Mouse (Mus musculus) erythroblast, adult 5-6 weeks (primary cell): ENCODE data around the gene Cyp2b10. TPM values are rescaled to one million over a fixed set of nuclear protein-coding genes. Genes with fewer than 3 reads are reported as not detected.
"Not testable (repeated sequence)": the region's sequence is repeated elsewhere in the genome, so short reads cannot be mapped to it uniquely, and the experiment has no call there.

ENCODE experiments used
- ATAC-seq: replicated peaks from 2 replicates; pipeline ENCODE4 v1.8.0; 2016; ENCODE audit warnings: moderate number of reproducible peaks, mild to moderate bottlenecking, moderate TSS enrichment, inconsistent platforms; ENCODE audit not compliant: poor library complexity, low FRiP score, severe bottlenecking
- total RNA-seq, 2 experiments: library from RNA; stranded (forward) in 1 of 2; stranded (reverse) in 1 of 2; fragments of 150-400 nt in 1 of 2; fragments of 200-764, 138-1000 nt in 1 of 2; gene quantifications; 2 replicates each; pipeline versions ENCODE4 v1.2.3 to v1.2.4; 2015 to 2017; ENCODE audit warnings: low replicate concordance in 2 of 2

Gene Cyp2b10
- total RNA-seq (2015; ENCODE audit: low replicate concordance) (not detected in 2 replicates), total RNA-seq (2017; ENCODE audit: low replicate concordance) (not detected in 2 replicates)

DNA sequence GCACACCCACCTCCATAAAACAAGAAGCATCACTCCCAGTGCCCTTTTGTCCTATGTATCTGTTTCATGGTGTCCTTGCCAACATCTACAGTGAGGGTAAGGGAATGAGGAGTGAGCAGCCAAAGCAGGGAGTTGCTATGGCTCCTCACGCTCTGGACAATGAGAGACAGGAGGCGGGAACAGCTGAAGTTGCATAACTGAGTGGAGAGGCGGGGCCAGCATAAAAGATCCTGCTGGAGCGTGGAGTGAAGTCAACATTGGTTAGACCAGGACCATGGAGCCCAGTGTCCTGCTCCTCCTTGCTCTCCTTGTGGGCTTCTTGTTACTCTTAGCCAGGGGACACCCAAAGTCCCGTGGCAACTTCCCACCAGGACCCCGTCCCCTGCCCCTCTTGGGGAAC is at the start of gene Cyp2b10:
TSS of gene Cyp2b10 (plus strand) at position 210 of the 400 bp plus-strand sequence.
- no peak for ATAC-seq

DNA sequence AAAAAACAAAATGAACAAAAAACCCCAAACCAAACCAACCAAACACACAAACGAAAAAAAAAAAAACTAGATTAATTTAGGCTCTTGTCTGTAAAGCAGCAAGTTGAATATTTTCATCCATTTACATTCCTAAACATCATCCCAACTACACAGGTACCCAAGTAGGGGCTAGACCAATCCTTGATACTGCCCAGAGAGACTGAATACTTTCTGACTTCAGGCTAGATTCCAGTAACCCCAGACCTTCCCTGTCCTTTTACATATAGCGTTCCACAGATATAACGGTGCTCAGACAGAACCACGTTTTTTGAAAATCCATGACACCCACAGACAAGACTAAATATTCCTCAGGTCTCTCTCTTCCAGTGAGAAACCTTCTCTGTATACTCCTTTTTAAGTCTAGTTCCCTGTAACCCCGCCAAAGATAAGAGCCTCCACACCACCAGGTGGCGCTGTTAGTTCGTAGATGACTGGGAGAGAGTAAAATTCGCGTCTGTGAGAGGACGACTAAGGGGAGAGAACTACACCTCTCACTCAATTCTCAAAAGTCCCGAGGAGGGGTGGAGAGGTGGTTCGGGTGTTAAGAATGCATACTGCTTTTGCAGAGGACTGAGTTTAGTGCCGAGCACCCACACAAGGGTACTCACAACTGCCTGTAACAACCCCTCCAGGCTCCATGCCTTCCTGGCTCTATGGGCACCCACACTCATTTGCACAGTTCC is 49.5 kb upstream of the Cyp2b10 start:
- no peak for ATAC-seq

DNA sequence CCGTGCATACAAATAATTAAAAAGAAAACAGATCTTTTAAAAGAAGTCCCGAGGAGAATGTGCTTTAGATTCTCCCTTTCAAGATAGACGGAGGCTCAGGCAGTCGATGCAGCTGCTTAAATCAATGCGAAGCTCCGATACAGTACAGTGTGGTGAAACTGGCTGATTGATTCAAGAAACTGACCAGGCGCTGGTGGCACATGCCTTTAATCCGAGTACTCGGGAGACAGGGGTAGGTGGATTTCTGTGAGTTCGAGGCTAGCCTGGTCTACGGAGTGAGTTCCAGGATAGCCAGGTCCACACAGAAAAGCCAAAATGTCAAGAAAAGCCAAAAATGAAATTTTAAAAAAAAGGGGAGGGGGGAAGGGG is 49.0 kb upstream of the Cyp2b10 start:
- ATAC-seq = no peak

DNA sequence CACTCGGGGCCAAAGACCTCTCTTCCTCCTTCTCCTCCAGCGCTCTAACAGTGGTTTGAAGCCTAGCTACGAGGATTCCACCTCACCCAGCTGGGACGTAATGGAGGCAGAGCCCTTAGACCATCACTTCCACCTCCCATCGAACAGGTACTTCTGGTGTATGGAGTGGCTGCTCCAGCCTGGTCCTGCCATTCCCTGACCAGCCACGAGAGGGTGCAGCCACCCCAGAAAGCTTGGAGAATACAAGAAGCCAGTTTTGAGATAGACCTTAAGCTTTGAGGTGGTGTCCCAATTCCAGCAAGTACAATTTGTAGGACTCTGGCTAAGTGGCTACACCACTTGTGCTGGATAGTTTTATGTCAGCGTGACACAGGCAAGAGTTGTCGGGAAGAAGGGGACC is 42.3 kb upstream of the Cyp2b10 start:
- ATAC-seq = no peak

DNA sequence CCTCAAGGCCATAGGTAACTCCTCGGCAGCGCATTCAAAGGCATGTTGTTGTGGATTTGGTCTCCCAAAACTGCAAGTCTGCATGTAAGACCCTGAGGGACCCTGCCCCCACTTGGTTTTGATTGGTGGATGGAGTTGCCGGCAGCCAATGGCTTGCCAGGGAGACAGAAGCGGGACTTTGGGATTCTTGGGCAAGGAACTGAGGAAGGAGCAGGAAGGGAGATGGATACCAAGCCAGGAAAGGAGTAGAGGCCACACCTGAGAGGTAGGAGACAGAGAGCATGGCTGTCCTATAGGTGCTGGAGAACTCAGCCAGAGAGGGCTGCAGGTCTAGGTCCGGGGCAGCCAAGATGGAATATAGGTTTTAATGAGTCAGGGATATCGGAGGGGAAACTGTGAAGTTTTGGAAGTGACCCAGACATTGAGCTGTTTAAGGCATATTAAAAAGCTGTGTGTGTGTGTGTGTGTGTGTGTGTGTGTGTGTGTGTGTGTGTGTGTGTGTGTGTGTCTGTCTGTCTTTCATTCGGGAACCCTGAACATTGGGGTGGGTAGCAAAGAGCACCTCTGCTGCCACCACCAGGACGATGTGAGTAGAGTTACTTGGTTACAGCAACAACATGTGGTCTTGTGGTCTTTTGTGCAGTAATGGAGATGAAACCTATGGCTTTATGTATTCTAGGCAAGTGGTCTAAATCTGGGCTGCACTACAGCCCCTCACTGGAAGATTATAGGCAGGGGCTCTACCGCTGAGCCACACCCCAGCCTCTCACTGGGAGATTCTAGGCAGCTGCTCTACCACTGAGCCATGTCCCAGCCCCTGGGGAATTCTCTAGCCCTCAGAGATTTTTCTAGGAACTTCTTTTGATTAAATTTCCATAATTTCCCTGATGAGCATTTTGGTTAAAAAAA is 37.2 kb upstream of the Cyp2b10 start:
- ATAC-seq = no peak

DNA sequence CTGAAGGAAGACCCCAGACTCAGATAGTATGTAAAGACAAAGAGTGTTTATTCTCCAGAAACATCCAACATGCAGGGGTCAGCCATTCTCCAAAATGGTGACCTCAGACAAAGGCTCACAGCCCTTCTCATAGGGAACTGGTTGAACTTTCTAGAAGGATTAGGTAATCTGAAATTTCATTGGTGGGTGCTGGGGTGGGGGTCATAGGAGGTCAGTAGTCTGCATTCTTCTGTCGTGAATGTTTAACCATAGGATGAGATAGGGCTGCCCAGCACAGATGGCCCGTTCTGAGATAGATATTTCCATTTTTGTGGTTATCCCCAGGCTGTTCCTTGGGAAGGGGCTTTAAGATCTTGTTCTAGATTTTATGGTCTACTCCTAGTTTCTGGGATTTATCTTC is 35.1 kb upstream of the Cyp2b10 start:
- ATAC-seq = no peak

DNA sequence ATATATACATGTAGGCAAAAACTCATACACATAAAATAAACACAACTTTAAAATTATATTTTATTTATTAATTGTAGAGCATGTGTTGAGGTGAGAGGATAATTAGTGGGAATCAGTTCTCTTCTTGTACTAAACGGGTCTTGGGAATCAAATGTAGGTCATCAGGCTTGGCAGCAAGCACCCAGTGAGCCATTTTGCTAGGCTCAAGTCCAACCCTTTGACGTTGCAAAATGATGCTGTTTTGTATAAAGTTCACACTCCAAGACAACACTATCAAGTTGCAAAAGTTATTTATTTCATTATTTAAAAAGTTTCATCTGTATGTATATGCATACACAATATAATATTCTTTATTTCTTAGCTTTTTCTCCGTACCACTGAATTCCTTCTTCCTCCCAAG is 33.7 kb upstream of the Cyp2b10 start:
- no peak for ATAC-seq

DNA sequence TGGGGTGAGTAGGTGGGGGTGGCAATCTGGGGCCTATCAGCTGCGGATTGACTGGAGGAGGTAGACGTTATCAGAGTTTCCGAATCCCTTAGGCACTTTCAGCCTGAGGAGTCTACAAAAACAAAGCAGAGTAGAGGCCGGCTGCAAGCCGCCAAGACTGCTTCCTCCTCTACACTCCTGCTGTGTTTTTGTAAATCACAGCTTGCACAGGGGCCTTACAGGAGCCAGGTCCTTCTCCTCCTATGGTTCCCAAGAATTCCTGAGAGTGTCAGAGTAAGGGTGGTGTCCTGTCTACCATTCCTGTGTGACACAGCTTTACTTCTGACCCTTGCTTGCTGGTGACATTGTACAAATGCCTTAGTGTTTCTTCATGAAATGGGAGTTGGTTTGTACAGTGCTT is 32.6 kb upstream of the Cyp2b10 start:
- ATAC-seq = no peak

DNA sequence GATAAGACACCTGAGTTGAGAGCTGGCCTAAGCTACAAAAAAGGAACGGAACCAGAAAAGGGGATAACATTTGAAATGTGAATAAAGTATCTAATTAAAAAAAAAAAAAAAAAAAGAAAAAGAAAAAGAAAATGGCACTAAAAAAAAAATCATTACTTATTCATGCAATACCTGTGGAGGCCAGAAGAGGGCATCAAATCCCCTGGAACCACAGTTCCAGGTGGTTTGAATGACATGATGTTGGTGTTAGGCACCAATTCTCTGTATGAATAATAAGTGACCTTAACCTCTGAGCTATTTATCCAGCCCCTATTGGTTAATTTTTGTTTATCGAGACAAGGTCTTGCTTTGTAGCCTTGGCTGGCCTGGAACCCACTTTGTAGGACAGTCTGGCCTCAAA is 27.6 kb upstream of the Cyp2b10 start:
- no peak for ATAC-seq

DNA sequence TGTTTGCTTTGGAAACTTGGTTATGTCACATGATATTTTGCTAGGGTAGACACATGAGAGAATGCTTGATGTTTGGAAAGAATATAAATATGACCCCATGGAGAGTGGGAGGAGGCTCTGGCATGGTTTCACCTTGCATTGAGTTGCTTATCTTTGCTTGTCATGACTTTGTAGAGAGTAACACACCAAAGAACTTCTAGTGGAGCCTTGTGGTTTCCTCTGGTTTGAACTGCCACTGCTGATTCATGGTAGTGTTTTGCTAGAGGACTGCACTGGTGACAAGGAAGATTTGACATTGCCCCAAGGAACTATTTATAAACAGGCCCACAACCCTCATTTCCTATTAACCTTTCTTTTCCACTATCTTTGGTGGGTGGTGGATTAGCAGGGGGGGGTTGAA is 24.8 kb upstream of the Cyp2b10 start:
- no peak for ATAC-seq

DNA sequence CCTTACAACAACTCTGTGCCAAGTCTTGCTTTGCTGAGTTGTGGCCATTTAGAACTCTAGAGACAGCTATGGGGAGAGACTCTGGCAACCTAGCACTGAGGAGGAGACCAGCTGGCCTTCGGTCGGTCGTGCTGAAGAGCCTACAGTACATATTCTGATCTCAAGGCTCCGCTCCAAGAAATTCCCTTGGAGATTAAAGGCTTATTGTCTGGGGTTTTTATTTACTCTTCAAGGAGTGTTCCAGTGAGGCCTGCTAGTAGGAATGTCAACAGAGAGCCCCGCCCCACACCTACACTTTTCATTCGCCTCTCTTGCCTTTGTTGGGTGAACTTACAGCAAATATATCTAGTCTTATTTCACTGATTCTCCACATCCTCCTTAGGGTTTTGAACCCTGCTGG is 18.7 kb upstream of the Cyp2b10 start:
- ATAC-seq = no peak

DNA sequence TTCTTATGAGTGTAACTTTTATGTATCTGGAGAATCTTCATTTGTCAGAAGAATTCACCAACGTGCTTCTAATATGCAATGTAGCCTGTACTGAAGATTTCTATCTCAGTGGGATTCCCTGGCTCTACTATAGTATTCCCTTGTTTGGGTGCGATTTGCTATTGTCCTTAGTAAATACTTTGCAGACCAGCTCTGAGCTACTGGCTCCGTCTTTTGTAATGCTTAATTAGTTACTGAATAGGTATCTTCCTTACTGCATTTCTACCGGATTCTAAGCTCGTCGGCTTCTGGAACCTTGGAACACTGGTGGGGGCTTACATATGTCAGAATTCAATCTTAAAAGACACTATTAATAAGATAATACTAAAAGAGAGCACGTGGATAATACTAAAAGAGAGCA is 16.7 kb upstream of the Cyp2b10 start:
- ATAC-seq = not testable (repeated sequence)

DNA sequence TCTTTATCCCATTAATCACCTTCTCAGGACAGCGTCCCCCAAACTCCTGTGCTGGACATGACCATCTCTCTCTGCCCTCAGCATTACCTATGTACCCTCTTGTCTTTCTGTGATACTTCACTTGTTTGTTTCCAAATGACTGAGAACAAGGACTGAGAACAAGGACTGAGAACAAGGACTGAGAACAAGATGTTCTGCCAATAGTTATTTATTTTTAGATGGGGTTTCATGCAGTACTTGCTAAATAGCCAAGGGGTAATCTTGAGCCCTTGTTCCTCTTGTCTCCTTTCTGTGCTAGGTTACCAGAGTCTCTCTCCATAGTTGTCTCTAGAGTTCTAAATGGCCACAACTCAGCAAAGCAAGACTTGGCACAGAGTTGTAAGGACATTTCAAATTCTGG is 13.1 kb upstream of the Cyp2b10 start:
- ATAC-seq = no peak

DNA sequence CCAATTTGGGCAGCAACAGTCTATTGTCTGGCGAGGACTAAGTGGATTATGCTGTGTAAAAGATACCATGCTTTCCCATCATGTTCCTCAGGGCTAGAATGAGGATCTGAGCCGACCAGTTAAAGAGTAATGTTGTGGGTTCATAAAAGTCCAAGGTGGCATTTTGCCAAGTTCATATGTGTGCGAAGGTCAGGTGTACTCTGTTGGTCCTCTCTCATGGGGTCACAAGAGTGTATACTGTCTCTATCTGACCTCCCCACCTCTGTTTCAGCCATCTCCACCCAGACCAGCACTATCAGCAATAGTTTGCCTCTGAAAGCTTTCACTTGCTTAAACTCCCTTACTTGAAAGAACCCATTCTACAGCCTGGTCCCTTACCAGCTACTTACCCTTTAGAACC is 9.7 kb upstream of the Cyp2b10 start:
- no peak for ATAC-seq

DNA sequence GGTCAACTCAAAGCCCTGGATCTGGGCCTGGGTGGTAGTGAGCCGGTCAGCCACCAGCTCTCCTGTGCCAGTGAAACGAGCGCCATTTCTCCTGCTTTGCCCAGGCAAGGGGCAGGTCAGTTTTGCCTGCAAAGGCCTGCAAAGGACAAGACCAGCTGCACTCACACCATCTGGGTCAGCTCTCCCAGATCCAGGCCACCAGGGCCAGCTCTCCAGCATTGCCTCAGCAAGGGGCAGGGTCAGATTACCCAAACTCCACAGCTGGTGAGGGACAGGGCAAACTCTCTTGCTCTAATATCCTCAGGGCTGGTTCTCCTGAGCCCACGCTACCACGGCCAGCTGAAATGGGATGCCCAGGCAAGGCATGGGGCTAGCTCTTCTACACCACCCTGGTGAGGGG is 4.3 kb upstream of the Cyp2b10 start:
- ATAC-seq = no peak

DNA sequence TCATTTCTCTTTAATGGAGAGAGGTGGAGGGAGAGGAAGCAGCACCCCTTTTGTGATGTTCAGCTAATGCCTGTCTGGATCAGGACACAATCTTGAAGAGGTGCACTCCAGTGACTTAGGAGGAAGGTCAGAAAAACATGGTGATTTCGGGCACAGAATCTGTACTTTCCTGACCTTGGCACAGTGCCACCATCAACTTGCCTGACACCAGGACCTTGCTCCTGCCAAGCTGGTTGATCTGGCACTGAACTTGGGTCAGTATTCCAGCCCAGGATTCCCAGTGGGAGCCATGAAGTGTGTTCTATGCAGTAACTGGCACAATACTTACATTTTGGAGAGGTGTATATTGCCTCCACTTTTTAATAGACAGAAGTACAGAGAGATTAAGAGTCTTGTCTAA is 2.3 kb upstream of the Cyp2b10 start:
- ATAC-seq = no peak

DNA sequence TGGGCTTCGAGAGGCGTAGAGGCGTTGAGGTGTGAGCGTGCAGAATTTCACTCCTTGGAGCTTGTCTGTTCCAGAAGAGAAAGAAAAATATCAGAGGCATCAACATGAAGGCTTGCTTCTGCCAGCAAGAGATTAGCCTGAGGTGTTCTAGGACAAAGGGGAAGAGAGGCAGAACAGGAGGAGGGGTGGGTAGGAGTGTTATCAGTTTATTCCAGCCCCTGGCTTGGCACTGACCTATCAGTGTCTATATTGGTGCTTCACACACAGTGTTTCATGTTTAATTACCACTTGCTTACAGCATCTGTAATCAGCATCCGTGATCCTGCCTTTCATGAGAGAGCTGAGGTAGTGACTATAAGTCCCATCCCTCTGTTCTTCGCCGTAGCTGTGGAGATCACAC is 644 bp downstream of the Cyp2b10 start:
- ATAC-seq = no peak

DNA sequence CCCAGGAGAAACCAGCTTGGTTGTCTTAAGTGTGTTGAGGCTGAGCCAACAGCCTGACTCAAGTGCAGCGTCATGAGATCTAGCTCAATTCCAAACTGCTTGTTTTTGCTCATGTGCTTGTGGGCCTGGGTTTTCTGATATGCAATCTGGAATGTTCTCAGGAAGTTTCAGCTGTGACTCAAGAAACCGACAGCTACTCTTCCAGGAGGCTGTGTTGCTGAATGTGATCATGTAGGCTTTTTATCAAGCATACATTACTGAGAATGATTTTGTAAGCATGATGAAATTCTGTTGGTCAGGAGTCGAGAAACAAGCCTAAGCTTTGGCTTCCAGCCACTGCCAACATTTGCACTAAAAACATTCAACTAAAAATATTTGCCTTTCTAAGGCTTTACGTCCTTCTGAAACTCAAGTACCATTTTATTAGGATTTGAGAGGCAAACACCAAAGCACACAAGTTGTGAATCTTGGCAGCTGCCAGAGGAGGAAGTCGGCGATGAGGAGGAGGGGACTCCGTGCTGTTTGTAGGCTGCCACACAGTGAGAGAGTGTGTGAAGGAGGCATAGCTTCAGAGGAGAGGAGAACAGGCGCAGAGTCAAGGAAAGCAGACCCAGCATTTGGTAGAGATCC is 4.8 kb downstream of the Cyp2b10 start:
- no peak for ATAC-seq

DNA sequence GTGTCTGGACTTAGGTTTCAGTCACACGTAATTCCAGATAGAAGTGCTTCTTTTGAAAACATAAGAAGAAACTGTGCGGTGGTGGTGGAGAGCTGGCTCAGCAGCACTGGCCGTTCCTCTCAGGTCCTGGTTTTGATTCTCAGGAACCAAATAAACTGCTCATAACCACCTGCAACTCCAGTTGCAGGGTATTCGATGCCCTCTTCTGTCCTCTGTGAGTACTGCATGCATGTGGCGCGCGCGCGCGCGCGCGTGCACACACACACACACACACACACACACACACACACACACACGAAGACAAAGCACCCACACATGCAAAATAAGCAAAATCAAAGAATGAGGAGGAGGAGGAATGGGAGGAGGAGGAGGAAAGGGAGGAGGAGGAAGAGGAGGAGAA is 5.7 kb downstream of the Cyp2b10 start:
- ATAC-seq = no peak

DNA sequence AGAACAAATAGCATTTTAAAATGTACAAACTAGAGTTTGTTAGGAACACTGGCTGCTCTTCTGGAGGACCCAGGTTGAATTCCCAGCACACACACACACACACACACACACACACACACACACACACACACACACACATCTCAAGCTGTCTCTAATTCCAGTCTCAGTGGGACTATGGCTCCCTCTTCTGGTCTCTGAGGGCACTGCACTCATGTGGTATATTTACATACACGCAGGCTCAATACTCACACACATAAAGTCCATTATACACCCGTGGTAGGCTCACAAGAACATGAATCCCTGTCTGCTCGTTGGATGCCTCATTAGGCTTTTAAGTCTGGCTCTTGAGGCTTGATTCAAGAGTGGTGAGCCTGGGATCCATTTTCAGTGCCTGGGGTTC is 6.6 kb downstream of the Cyp2b10 start:
- ATAC-seq = no peak

DNA sequence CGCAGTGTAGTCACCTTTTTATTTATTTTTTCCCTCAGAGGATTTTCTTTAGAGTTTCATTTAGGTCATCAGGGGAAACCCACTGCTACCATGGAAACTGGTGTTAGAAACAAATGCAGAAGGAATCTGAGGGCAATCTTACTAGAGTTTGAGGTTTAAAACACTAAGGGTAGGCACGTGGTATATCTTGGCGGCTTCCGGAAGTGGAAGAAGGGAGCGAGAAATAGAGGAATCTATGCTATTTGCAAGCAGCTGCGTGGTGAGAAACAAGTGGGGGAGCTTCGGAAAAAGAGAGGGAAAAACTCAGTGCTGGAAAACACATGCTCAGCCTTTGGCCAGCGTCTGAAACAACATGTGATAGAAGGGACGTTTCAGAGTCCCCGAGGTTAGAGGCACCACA is 7.1 kb downstream of the Cyp2b10 start:
- ATAC-seq = no peak
